Mouse (Mus musculus) heart, adult 8-10 months (tissue): ENCODE measurements around the gene Tacr2. TPM values are rescaled to one million over a fixed set of nuclear protein-coding genes. Genes with fewer than 3 reads are reported as not detected.

Source experiments
- DNase-seq: peaks from one replicate; pipeline ENCODE4 v3.0.0; 2022; ENCODE audit warnings: low spot score
- total RNA-seq, 4 experiments: library from RNA; stranded (reverse); gene quantifications; 2 replicates each; pipeline ENCODE4 v1.2.4; 2022

Gene Tacr2
- total RNA-seq, 4 experiments from 2014 or later: not detected

- DNase-seq: peak; percentile 24
Measured at GRCm38 (mm10) chr10:62239270-62239669, 13.0 kb upstream of the Tacr2 start.

- DNase-seq: no peak
Measured at GRCm38 (mm10) chr10:62242358-62242757, 9.9 kb upstream of the Tacr2 start.

GRCm38 (mm10) chr10:62242896-62243295 is 9.3 kb upstream of the Tacr2 start:
- DNase-seq: peak; percentile 42

DNA sequence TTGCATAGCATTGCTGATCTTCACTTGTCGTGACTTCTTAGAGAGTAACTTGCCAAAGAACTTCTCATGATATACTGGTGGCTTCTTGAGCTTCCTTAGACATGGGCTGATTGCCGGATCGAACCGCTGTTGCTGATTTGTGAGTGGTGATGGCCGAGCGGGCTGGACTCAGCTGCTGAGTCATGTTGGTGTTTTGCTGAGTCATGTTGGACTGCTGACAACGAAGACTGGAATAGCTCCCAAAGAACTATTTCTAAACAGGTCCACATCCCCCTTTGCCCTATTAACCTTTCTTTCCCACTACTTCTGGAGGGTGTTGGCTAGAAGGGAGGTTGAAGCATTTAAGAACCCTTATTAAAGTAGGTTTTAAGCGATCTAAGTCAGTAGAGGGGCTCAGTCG is 8.2 kb upstream of the Tacr2 start:
- no peak for DNase-seq

DNA sequence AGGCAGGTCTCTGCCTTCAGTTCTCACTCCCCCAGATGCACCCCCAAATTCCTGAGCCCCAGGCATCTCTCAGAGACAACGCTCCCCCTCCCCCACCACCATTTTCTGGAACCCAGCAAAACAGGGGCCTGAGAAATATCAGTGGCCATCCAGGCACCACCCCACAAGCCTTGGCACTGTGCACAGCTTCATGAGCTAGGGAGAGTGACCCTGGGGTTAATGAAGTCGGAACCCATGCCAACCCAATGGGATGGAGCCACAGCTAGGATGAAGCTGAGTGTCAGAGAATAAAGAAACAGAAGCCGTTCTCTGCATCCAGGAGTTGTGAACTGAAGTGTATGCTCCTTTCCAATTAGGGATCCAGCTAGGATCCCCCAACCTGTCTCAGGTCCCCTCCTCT is 5.1 kb upstream of the Tacr2 start:
- no peak for DNase-seq

GRCm38 (mm10) chr10:62247815-62248214 is 4.4 kb upstream of the Tacr2 start:
- no peak for DNase-seq

DNA sequence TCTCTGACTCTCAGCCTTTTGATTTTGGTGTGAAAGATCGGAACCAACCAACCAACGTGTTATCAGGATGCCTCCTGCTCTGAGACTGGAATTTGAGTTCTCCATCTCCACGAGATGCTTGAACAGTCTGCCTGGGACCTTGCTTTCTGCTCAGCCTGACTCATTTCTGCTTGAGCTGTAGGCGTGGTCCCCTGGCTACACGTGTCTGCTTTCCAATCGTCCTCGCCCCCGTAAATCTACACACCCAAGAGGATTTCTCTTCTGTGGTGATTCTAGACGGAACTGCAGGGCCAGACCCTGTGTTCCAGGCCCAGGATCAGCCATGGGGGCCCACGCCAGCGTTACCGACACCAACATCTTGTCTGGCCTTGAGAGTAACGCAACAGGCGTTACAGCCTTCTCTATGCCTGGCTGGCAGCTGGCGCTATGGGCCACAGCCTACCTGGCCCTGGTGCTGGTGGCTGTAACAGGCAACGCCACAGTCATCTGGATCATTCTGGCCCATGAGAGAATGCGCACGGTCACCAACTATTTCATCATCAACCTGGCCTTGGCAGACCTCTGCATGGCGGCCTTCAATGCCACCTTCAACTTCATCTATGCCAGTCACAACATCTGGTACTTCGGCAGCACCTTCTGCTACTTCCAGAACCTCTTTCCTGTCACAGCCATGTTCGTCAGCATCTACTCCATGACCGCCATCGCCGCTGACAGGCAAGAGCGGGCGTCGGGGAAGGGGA is 428 bp downstream of the Tacr2 start:
- DNase-seq: no peak

- DNase-seq: no peak
Measured at GRCm38 (mm10) chr10:62258298-62258697, 6.1 kb downstream of the Tacr2 start.

DNA sequence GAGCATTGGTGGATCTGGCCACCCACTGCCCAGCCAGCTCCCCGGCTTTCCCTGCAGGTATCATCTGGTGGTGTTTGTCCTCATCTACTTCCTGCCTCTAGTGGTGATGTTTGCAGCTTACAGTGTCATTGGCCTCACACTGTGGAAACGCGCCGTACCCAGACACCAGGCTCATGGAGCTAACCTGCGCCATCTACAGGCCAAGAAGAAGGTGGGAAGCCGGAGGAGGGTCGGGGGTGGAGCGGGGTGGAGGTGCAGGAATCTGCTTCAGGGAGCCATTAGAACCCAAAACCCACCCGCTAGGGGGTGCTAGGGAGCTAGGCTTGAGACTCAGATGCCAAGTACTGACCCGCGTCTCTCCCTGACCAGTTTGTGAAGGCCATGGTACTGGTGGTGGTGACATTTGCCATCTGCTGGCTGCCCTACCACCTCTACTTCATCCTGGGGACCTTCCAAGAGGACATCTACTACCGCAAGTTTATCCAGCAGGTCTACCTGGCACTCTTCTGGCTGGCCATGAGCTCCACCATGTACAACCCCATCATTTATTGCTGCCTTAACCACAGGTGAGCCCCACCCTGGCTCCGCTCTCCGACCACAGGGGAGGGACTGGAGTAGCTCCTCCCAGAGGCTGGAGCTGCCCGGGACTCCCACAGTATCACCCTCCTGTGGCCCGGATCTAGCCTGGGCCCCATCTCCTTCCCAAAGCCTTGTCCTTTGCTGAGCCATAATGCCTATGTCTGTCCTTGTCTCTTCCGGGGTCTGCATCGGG is 9.1 kb downstream of the Tacr2 start:
- DNase-seq: peak; percentile 16

GRCm38 (mm10) chr10:62264299-62264698 is 12.1 kb downstream of the Tacr2 start:
- DNase-seq: no peak

GRCm38 (mm10) chr10:62269278-62269677 is 17.0 kb downstream of the Tacr2 start:
- no peak for DNase-seq

DNA sequence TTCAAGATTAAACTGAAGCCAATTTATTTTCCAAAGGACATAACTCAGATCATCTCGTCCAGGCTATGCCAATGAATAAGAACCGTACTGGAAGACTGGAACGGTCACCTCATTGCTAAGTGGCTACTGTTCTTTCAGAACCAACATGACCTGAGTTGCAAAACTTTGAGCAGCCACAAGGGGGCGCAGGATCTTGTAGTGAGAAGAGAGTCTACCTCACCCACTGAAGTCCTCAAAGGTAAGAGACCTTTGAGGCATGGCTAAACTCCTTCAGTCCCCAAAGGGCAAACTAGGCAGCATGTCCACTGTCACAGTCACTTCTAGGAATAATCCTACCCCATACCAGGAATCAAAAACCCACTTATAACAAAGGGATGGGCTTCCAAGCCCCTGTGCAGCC is 23.0 kb downstream of the Tacr2 start:
- peak; percentile 88 for DNase-seq

DNA sequence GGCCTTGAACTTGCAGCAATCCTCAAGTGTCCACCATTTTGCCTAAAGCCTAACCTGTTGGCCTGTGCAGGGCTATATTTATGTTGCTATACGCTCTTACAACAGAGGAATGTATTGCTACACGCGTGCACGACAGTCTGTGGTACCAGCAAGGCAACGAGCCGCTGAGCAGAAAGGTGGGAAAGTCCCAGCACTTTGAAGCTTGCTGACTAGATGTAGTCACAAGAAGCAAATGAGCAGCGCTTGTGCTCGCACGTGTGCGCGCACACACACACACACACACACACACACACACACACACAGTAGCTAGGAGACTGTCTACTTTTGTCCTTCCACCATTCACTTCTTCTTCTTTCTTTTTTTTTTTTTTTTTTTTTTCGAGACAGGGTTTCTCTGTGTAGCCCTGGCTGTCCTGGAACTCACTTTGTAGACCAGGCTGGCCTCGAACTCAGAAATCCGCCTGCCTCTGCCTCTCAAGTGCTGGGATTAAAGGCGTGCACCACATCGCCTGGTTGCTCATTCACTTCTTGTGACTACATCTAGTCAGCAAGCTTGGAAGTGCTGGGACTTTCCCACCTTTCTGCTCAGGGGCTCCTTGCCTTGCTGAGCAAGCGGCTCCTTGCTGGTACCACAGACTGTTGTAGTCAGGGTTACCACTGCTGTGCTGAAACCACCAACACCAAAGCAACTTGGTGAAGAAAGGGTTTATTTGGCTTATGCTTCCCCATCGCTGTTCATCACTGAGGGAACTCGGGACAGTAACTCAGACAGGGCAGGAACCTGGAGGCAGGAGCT is 25.5 kb downstream of the Tacr2 start:
- no peak for DNase-seq

DNA sequence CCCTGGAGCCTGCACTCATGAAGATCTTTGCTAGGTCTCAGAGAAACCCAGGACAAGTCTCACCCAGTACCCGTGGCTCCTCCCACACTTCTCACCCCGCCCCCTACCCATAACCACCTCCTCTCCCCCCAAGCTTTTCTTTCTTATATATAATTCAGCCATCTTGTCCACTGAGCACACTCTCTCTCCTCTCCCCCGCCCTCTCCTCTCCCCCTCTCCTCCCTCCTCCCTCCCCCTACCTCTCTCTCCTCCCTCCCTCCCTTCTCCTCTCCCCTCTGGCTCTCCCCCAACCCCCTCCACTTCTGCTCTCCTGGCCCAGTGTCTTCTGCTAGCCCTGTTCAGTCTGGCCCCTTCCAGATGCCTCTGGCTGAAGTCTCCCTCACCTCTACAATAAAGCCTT is 26.8 kb downstream of the Tacr2 start:
- DNase-seq: no peak

DNA sequence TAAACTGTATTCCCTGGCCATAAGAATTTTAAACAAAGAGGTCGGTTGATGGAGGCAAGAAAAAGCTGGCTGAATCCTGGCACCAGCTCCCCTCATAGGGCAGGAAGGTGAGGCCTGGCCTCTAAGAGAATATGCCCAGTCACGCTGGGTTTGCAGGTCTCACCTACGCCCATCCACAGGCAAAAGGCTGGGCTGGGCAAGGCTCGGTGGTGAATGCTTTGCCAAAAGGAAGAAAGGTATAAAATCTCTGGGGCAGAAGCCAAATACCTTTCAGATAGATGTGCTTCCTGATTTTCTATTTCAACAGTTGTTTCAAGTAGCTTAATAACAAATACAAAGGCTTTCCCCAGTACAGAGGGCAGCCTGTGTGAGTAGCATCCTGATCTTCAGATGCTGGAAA is 27.4 kb downstream of the Tacr2 start:
- DNase-seq: no peak

DNA sequence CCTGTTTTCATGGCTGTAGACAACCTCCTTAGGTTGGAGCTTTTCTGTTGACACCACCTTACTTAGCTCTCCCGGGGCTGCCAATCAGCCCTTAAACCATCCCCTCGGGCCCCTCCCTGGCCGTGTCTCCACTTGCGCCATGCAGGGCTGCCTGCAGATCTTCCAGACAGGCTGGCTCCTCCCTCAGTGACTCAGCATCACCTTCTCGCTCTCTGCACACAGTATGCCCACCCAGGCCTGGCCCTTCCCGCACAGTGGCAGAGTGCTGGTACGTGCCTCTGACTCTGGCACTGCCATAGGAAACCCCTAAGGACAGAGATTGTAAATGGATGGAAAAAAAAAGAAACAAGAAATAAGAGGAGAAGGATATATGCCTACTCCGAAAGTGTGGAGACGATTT is 30.5 kb downstream of the Tacr2 start:
- DNase-seq: no peak

GRCm38 (mm10) chr10:62283206-62283792 is 31.1 kb downstream of the Tacr2 start:
- no peak for DNase-seq

DNA sequence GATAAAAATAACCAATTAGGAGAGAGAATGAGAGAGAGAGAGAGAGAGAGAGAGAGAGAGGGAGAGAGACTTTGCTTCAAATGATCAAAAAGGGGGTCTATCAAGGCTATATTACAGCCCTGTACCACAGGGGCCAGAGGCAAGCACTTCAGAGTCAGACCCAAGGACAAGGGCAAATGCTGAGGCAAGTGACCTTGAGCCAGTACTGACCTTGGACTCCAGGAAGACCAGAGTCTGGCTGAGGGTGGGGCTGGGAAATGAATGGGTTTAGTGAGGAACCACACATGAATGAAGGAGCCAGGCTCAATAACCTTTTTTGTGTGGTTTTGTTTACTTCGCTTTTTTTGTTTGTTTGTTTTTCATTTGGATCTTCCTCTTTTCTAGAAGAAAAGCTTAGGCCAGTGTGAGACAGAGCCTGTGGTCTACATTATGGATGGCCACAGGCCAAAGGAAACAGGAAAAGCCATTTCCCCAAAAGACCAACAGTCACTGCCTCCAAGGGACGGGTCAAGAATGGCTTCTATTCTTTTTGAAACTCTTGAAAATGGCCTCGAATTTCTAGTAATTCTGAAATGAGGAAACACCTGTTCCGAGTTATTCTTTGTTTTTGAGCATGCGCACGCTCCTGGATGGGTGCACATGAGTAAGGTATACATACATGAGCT is 35.4 kb downstream of the Tacr2 start:
- peak; percentile 66 for DNase-seq

DNA sequence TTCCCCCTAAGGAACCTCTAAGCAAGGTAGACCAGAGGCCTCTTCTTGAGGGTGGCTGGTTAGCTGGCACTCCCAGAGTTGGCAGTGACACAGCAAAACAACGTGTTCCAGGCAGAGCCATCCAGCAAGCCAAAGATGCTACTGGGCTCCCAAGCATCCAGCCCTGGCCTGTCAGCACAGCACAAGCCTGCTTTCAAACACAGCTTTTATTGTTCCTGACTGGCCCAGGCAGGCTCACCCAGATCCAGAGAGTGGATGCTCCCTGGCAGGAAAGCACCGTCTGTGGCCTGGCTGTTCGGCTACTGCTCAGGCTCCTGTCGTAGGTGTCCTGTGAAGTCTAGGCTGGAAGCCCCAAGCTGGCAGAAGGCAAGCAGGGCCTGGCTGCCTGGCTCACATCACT is 41.9 kb downstream of the Tacr2 start:
- DNase-seq: no peak

- no peak for DNase-seq
Measured at GRCm38 (mm10) chr10:62296086-62296872, 44.0 kb downstream of the Tacr2 start.
